ENCODE assay signal across 7 mouse cellular contexts in genomic region chr6:136422084-136422853, GRCm38 (mm10). TPM values are rescaled to one million over a fixed set of nuclear protein-coding genes. Genes with fewer than 3 reads are reported as not detected.
DNase-seq lines count a peak whose midpoint lies in the region; ATAC-seq and TF ChIP-seq lines count a peak whose summit lies in the region.

No protein-coding gene starts in this region.

- no peaks in the 10 kb centered on the region for H3K4me1 ChIP-seq in ES-Bruce4 (ENCODE audit: control insufficient read depth, insufficient read depth, low read length)
- H3K4me1 ChIP-seq in forebrain, embryonic 14.5 days (ENCODE audit: control insufficient read depth, insufficient read depth, low read length), result no peaks in the 10 kb centered on the region
- H3K4me1 ChIP-seq in lung, embryonic 14.5 days (ENCODE audit: insufficient read depth), result no peaks in the 10 kb centered on the region

- H3K4me2 ChIP-seq in forebrain, embryonic 14.5 days (ENCODE audit: low read length), result no peak overlapping the region
- H3K4me2 ChIP-seq in lung, embryonic 14.5 days, result no peak overlapping the region

- no peaks in the 10 kb centered on the region for H3K36me3 ChIP-seq in ES-Bruce4 (ENCODE audit: control insufficient read depth, insufficient read depth, low read length, poor library complexity, severe bottlenecking)
- no peaks in the 10 kb centered on the region for H3K36me3 ChIP-seq in forebrain, embryonic 14.5 days (ENCODE audit: control insufficient read depth, insufficient read depth, low read length)
- no peaks in the 10 kb centered on the region for H3K36me3 ChIP-seq in lung, embryonic 14.5 days (ENCODE audit: insufficient read depth)

- no peak overlapping the region for H3K9ac ChIP-seq in ES-Bruce4 (ENCODE audit: low read depth, poor library complexity, severe bottlenecking)
- H3K9ac ChIP-seq in forebrain, embryonic 14.5 days (ENCODE audit: low read length), result no peak overlapping the region
- H3K9ac ChIP-seq in lung, embryonic 14.5 days, result no peak overlapping the region

- peaks cover 11% of the 10 kb centered on the region for H3K9me3 ChIP-seq in ES-Bruce4 (replicated peaks; ENCODE audit: control insufficient read depth, insufficient read depth, low read length, poor library complexity, severe bottlenecking)
- no peaks in the 10 kb centered on the region for H3K9me3 ChIP-seq in forebrain, embryonic 14.5 days (replicated peaks; ENCODE audit: control insufficient read depth, low read length)
- no peaks in the 10 kb centered on the region for H3K9me3 ChIP-seq in lung, embryonic 14.5 days (ENCODE audit: low read depth, low read length)

- ATAC-seq in forebrain, embryonic 14.5 days, result peak; percentile 54; the same call in 1 of the 2 replicates
- no peak for ATAC-seq in lung, embryonic 14.5 days (ENCODE audit: insufficient read depth)

- peak; percentile 83 for DNase-seq in CD4-positive helper T cell, adult 2 months (ENCODE audit: low read depth, low spot score)
- DNase-seq in c-Kit-positive CD71-positive TER-119-negative erythroid progenitor cells, embryonic 14.5 days (ENCODE audit: low read depth), result peak; percentile 40
- DNase-seq in forebrain, embryonic 14.5 days (ENCODE audit: low spot score), result peak; percentile 81
- peak; percentile 80 for DNase-seq in kidney, postnatal 10 days
- DNase-seq in lung, embryonic 14.5 days, result peak; percentile 85
- DNase-seq in right cerebral cortex, postnatal 10 days (ENCODE audit: low spot score in 2 of 2), result peak; percentile 66 to 81

- H3K27me3 ChIP-seq in ES-Bruce4 (ENCODE audit: control insufficient read depth, insufficient read depth, low read length, poor library complexity, severe bottlenecking), result no peaks in the 10 kb centered on the region
- no peaks in the 10 kb centered on the region for H3K27me3 ChIP-seq in forebrain, embryonic 14.5 days (replicated peaks; ENCODE audit: control insufficient read depth, insufficient read depth, low read length)
- no peaks in the 10 kb centered on the region for H3K27me3 ChIP-seq in lung, embryonic 14.5 days (ENCODE audit: insufficient read depth, low read length)

- TF ChIP-seq CTCF in ES-Bruce4 (IDR thresholded peaks at IDR 0.05; ENCODE audit: low read depth, low read length), result peak; percentile 81
- TF ChIP-seq CTCF in lung, embryonic 14.5 days (IDR thresholded peaks at IDR 0.05; ENCODE audit: low read depth), result peak; percentile 92

- 57% methylated on average over 16 of the region's 16 CpGs for WGBS in forebrain, embryonic 14.5 days
- WGBS in lung, embryonic 14.5 days, result 54% methylated on average over 16 of the region's 16 CpGs

- no peak for TF ChIP-seq EP300 in ES-Bruce4 (IDR thresholded peaks at IDR 0.05; ENCODE audit: insufficient read depth, low read depth, low read length)

- no peak overlapping the region for H3K27ac ChIP-seq in ES-Bruce4 (ENCODE audit: insufficient read depth, low read length)
- H3K27ac ChIP-seq in forebrain, embryonic 14.5 days (ENCODE audit: low read depth, low read length), result no peak overlapping the region
- no peak overlapping the region for H3K27ac ChIP-seq in lung, embryonic 14.5 days (ENCODE audit: low read depth)

- H3K4me3 ChIP-seq in ES-Bruce4 (ENCODE audit: low read depth, low read length), result no peak overlapping the region
- no peak overlapping the region for H3K4me3 ChIP-seq in forebrain, embryonic 14.5 days (ENCODE audit: low read depth, low read length)
- H3K4me3 ChIP-seq in lung, embryonic 14.5 days (ENCODE audit: low read depth, low read length), result no peak overlapping the region

- no peak for TF ChIP-seq POLR2A in ES-Bruce4 (IDR thresholded peaks at IDR 0.05; ENCODE audit: insufficient read depth, low read length)

RNA-seq across cellular contexts. Expression of gene E330021D16Rik, which starts 6.9 kb away (rescaled TPM):
- polyA plus RNA-seq in ES-Bruce4 (2011; ENCODE audit: insufficient read depth, insufficient read length, low read depth, missing spikeins), result 0.36 TPM in 1 of 2 replicates, not detected in the other
- not detected in 2 replicates for polyA plus RNA-seq in forebrain, embryonic 14.5 days (2014; fragmentation: Nextera tagmentation; extraction: Ambion mirVana)
- not detected in 2 replicates for polyA plus RNA-seq in lung, embryonic 14.5 days (2014; fragmentation: Nextera tagmentation; extraction: Ambion mirVana)
